Mouse (Mus musculus): Measurements from ENCODE around the gene Mrps21.

GRCm38 (mm10) chr3:95866071-95866470, 5.2 kb downstream of the Mrps21 start:
- TF ChIP-seq POLR2A (IDR thresholded peaks at IDR 0.05; ENCODE audit: borderline replicate concordance, control insufficient read depth, low read depth, low read length) (no peak), CTCF (IDR thresholded peaks at IDR 0.05; ENCODE audit: control insufficient read depth, insufficient read depth, low read length) (no peak)

All from bone marrow, adult 2 months (tissue).